ENCODE assay signal across 8 mouse cellular contexts in the genomic region with DNA sequence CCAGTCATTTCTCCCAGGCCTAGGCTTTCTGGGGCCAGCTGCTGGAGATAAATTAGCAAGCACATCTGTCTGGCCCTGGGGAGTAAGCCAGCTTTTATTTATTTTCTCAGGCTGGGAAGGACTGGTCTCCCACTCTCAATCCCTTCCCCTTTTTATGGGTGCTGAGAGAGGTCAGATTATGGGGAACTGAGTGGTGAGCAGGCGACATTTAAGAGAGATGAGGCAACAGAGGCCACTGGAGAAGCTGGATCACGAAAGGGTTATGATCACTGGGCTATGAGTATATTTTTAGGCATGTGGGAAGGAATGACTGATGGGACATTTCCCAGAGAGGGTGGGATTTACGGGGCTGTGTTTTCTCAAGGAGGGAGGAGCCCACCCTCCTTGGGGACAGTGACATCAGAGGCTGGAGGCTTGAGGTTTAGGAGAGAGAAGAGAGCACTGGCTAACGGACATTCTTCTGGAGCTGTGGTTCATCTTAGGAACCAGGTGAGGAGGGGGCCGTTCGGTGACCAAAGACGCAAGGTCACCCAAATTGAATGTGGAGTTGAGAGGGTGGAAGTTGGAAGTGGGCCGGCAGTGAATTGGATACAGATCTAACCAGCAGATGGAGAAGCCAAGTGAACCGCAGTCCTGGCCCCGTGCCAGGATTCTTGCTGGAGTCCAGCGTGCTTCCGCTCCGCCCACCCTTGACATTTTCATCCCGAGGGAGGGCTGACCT.
DNase-seq lines count a peak whose midpoint lies in the region; ATAC-seq and TF ChIP-seq lines count a peak whose summit lies in the region.

No protein-coding gene starts in this region.

- no peak overlapping the region for H3K4me3 ChIP-seq in liver, embryonic 12.5 days
- no peak overlapping the region for H3K4me3 ChIP-seq in cerebellum, adult 2 months (replicated peaks; ENCODE audit: insufficient read depth, low read depth, low read length)
- no peak overlapping the region for H3K4me3 ChIP-seq in hindbrain, postnatal 0 days (ENCODE audit: low read length)
- H3K4me3 ChIP-seq in stomach, embryonic 16.5 days (replicated peaks; ENCODE audit: low read length) = 0 out of 2 replicates have a peak overlapping the region, but pooled peaks have one; percentile 3

- ATAC-seq in liver, embryonic 12.5 days = no peak
- peak; percentile 70; the same call in 1 of the 2 replicates for ATAC-seq in hindbrain, postnatal 0 days
- peak; percentile 65 for ATAC-seq in stomach, embryonic 16.5 days (ENCODE audit: insufficient read depth, low FRiP score)

- no peak for TF ChIP-seq CTCF in cerebellum, adult 2 months (IDR thresholded peaks at IDR 0.05; ENCODE audit: borderline replicate concordance, insufficient read depth, low read depth, low read length)
- no peak for TF ChIP-seq CTCF in hindbrain, postnatal 0 days (IDR thresholded peaks at IDR 0.05; ENCODE audit: low read depth)

- no peaks in the 10 kb centered on the region for H3K9me3 ChIP-seq in liver, embryonic 12.5 days (replicated peaks)
- no peaks in the 10 kb centered on the region for H3K9me3 ChIP-seq in hindbrain, postnatal 0 days (ENCODE audit: low read length)
- H3K9me3 ChIP-seq in stomach, embryonic 16.5 days (replicated peaks; ENCODE audit: control insufficient read depth, low read length) = no peaks in the 10 kb centered on the region

- peak; percentile 76 for DNase-seq in liver
- DNase-seq in cerebellum, adult 2 months = peak; percentile 68 to 69
- DNase-seq in gastrocnemius, adult 8-10 months (ENCODE audit: low spot score in 2 of 2) = peak; percentile 84 to 90
- DNase-seq in hindbrain, postnatal 0 days (ENCODE audit: low spot score) = peak; percentile 89
- peak; percentile 74 to 77 for DNase-seq in left cerebral cortex, postnatal 14 days (ENCODE audit: low spot score in 2 of 2)
- peak; percentile 81 for DNase-seq in mesoderm, embryonic 11.5 days (ENCODE audit: low read depth, low spot score)

- TF ChIP-seq POLR2A in cerebellum, adult 2 months (IDR thresholded peaks at IDR 0.05; ENCODE audit: borderline replicate concordance, insufficient read depth, low read length) = no peak

- no peaks in the 10 kb centered on the region for H3K36me3 ChIP-seq in liver, embryonic 12.5 days
- H3K36me3 ChIP-seq in hindbrain, postnatal 0 days (ENCODE audit: insufficient read depth, low read length) = no peaks in the 10 kb centered on the region
- no peaks in the 10 kb centered on the region for H3K36me3 ChIP-seq in stomach, embryonic 16.5 days (ENCODE audit: control insufficient read depth, insufficient read depth, low read length)

- no peak overlapping the region for H3K27ac ChIP-seq in liver, embryonic 12.5 days
- no peak overlapping the region for H3K27ac ChIP-seq in cerebellum, adult 2 months (ENCODE audit: insufficient read depth, low read length)
- H3K27ac ChIP-seq in hindbrain, postnatal 0 days = no peak overlapping the region
- peak overlapping the region; percentile 58 for H3K27ac ChIP-seq in stomach, embryonic 16.5 days (ENCODE audit: low read length)

- no peak overlapping the region for H3K4me2 ChIP-seq in liver, embryonic 12.5 days
- H3K4me2 ChIP-seq in hindbrain, postnatal 0 days (ENCODE audit: low read depth, low read length) = peak overlapping the region; percentile 1; the same call in 1 of the 2 replicates
- H3K4me2 ChIP-seq in stomach, embryonic 16.5 days (ENCODE audit: low read depth, low read length) = peak overlapping the region; percentile 42

- intact Hi-C loops in left cerebral cortex, postnatal 14 days (cut with DNase I) = loop anchor here (5.0 kb wide), 2 partner anchors 51 to 59 kb away; no protein-coding TSS in a partner anchor

- peaks cover 47% of the 10 kb centered on the region for H3K4me1 ChIP-seq in liver, embryonic 12.5 days
- H3K4me1 ChIP-seq in cerebellum, adult 2 months (ENCODE audit: control insufficient read depth, insufficient read depth, low read length) = peaks cover 11% of the 10 kb centered on the region
- H3K4me1 ChIP-seq in hindbrain, postnatal 0 days (ENCODE audit: insufficient read depth, low read length) = peaks cover 7% of the 10 kb centered on the region; the same call in 1 of the 2 replicates
- H3K4me1 ChIP-seq in stomach, embryonic 16.5 days (ENCODE audit: control insufficient read depth, insufficient read depth, low read length) = peaks cover 48% of the 10 kb centered on the region

- no peaks in the 10 kb centered on the region for H3K27me3 ChIP-seq in liver, embryonic 12.5 days (replicated peaks)
- H3K27me3 ChIP-seq in cerebellum, adult 2 months (ENCODE audit: control insufficient read depth, insufficient read depth, low read length) = no peaks in the 10 kb centered on the region
- no peaks in the 10 kb centered on the region for H3K27me3 ChIP-seq in hindbrain, postnatal 0 days (ENCODE audit: insufficient read depth, low read length)
- no peaks in the 10 kb centered on the region for H3K27me3 ChIP-seq in stomach, embryonic 16.5 days (ENCODE audit: control insufficient read depth, insufficient read depth, low read length)

- no peak overlapping the region for H3K9ac ChIP-seq in liver, embryonic 12.5 days
- H3K9ac ChIP-seq in hindbrain, postnatal 0 days (replicated peaks; ENCODE audit: low read length) = no peak overlapping the region
- H3K9ac ChIP-seq in stomach, embryonic 16.5 days (ENCODE audit: low read length) = no peak overlapping the region

- WGBS in liver, embryonic 12.5 days (ENCODE audit: insufficient replicate concordance) = 50% methylated on average over 14 of the region's 14 CpGs
- WGBS in cerebellum, adult 2 months = 23% methylated on average over 14 of the region's 14 CpGs
- 29% methylated on average over 14 of the region's 14 CpGs for WGBS in hindbrain, postnatal 0 days
- 14% methylated on average over 14 of the region's 14 CpGs for WGBS in stomach, embryonic 16.5 days
